Mouse (Mus musculus): ENCODE measurements around the gene Ahcyl2. TPM values are rescaled to one million over a fixed set of nuclear protein-coding genes. Genes with fewer than 3 reads are reported as not detected.

Ahcyl2 gene
- polyA plus RNA-seq, 1 experiment: 24.0 TPM

GRCm38 (mm10) chr6:29768791-29769441 lies 1.1 kb downstream of the Ahcyl2 start:
- TF ChIP-seq CTCF (IDR thresholded peaks at IDR 0.05; ENCODE audit: borderline replicate concordance, insufficient read depth, low read length) (no peak), POLR2A (IDR thresholded peaks at IDR 0.05; ENCODE audit: low read depth, low read length) (no peak)
- Histone ChIP-seq H3K4me3 (ENCODE audit: insufficient read depth, low read length) (peak overlapping the region; percentile 83), H3K4me1 (ENCODE audit: control insufficient read depth, insufficient read depth, low read length) (no peaks in the 10 kb centered on the region), H3K27ac (ENCODE audit: insufficient read depth, low read length) (0 out of 2 replicates have a peak overlapping the region, but pooled peaks have one; percentile 21)

- no peak overlapping the region for H3K27ac ChIP-seq (ENCODE audit: insufficient read depth, low read length)
- no peak overlapping the region for H3K4me3 ChIP-seq (ENCODE audit: insufficient read depth, low read length)
- TF ChIP-seq POLR2A (IDR thresholded peaks at IDR 0.05; ENCODE audit: low read depth, low read length): no peak
- no peak for TF ChIP-seq CTCF (IDR thresholded peaks at IDR 0.05; ENCODE audit: borderline replicate concordance, insufficient read depth, low read length)
- H3K4me1 ChIP-seq (ENCODE audit: control insufficient read depth, insufficient read depth, low read length): no peaks in the 10 kb centered on the region
Measured at GRCm38 (mm10) chr6:29770672-29771321, 3.0 kb downstream of the Ahcyl2 start.

- no peaks in the 10 kb centered on the region for H3K4me1 ChIP-seq (ENCODE audit: control insufficient read depth, insufficient read depth, low read length)
- TF ChIP-seq CTCF (IDR thresholded peaks at IDR 0.05; ENCODE audit: borderline replicate concordance, insufficient read depth, low read length) (no peak), POLR2A (IDR thresholded peaks at IDR 0.05; ENCODE audit: low read depth, low read length) (no peak)
- H3K4me3 ChIP-seq (ENCODE audit: insufficient read depth, low read length): no peak overlapping the region
- H3K27ac ChIP-seq (ENCODE audit: insufficient read depth, low read length): no peak overlapping the region
Measured at GRCm38 (mm10) chr6:29772236-29772635, 4.4 kb downstream of the Ahcyl2 start.

- TF ChIP-seq POLR2A (IDR thresholded peaks at IDR 0.05; ENCODE audit: low read depth, low read length) (no peak), CTCF (IDR thresholded peaks at IDR 0.05; ENCODE audit: borderline replicate concordance, insufficient read depth, low read length) (no peak)
- no peaks in the 10 kb centered on the region for H3K4me1 ChIP-seq (ENCODE audit: control insufficient read depth, insufficient read depth, low read length)
- H3K27ac ChIP-seq (ENCODE audit: insufficient read depth, low read length): no peak overlapping the region
- H3K4me3 ChIP-seq (ENCODE audit: insufficient read depth, low read length): no peak overlapping the region
Measured at GRCm38 (mm10) chr6:29774161-29774560, 6.3 kb downstream of the Ahcyl2 start.

- no peak overlapping the region for H3K4me3 ChIP-seq (ENCODE audit: insufficient read depth, low read length)
- no peak overlapping the region for H3K27ac ChIP-seq (ENCODE audit: insufficient read depth, low read length)
- H3K4me1 ChIP-seq (ENCODE audit: control insufficient read depth, insufficient read depth, low read length): no peaks in the 10 kb centered on the region
- TF ChIP-seq CTCF (IDR thresholded peaks at IDR 0.05; ENCODE audit: borderline replicate concordance, insufficient read depth, low read length) (no peak), POLR2A (IDR thresholded peaks at IDR 0.05; ENCODE audit: low read depth, low read length) (no peak)
Measured at GRCm38 (mm10) chr6:29775609-29776008, 7.8 kb downstream of the Ahcyl2 start.

GRCm38 (mm10) chr6:29776542-29777237 lies 8.9 kb downstream of the Ahcyl2 start:
- Histone ChIP-seq H3K27ac (ENCODE audit: insufficient read depth, low read length) (no peak overlapping the region), H3K4me1 (ENCODE audit: control insufficient read depth, insufficient read depth, low read length) (no peaks in the 10 kb centered on the region), H3K4me3 (ENCODE audit: insufficient read depth, low read length) (no peak overlapping the region)
- TF ChIP-seq CTCF (IDR thresholded peaks at IDR 0.05; ENCODE audit: borderline replicate concordance, insufficient read depth, low read length) (no peak), POLR2A (IDR thresholded peaks at IDR 0.05; ENCODE audit: low read depth, low read length) (no peak)

GRCm38 (mm10) chr6:29777238-29777555 lies 9.4 kb downstream of the Ahcyl2 start:
- TF ChIP-seq POLR2A (IDR thresholded peaks at IDR 0.05; ENCODE audit: low read depth, low read length) (no peak), CTCF (IDR thresholded peaks at IDR 0.05; ENCODE audit: borderline replicate concordance, insufficient read depth, low read length) (no peak)
- no peak overlapping the region for H3K27ac ChIP-seq (ENCODE audit: insufficient read depth, low read length)
- H3K4me3 ChIP-seq (ENCODE audit: insufficient read depth, low read length): no peak overlapping the region
- no peaks in the 10 kb centered on the region for H3K4me1 ChIP-seq (ENCODE audit: control insufficient read depth, insufficient read depth, low read length)

GRCm38 (mm10) chr6:29780082-29780481 lies 12.3 kb downstream of the Ahcyl2 start:
- no peak overlapping the region for H3K4me3 ChIP-seq (ENCODE audit: insufficient read depth, low read length)
- H3K27ac ChIP-seq (ENCODE audit: insufficient read depth, low read length): no peak overlapping the region
- TF ChIP-seq POLR2A (IDR thresholded peaks at IDR 0.05; ENCODE audit: low read depth, low read length) (no peak), CTCF (IDR thresholded peaks at IDR 0.05; ENCODE audit: borderline replicate concordance, insufficient read depth, low read length) (no peak)
- no peaks in the 10 kb centered on the region for H3K4me1 ChIP-seq (ENCODE audit: control insufficient read depth, insufficient read depth, low read length)

GRCm38 (mm10) chr6:29780571-29780970 lies 12.8 kb downstream of the Ahcyl2 start:
- no peak overlapping the region for H3K27ac ChIP-seq (ENCODE audit: insufficient read depth, low read length)
- no peak for TF ChIP-seq CTCF (IDR thresholded peaks at IDR 0.05; ENCODE audit: borderline replicate concordance, insufficient read depth, low read length)
- no peak for TF ChIP-seq POLR2A (IDR thresholded peaks at IDR 0.05; ENCODE audit: low read depth, low read length)
- H3K4me3 ChIP-seq (ENCODE audit: insufficient read depth, low read length): no peak overlapping the region
- no peaks in the 10 kb centered on the region for H3K4me1 ChIP-seq (ENCODE audit: control insufficient read depth, insufficient read depth, low read length)

GRCm38 (mm10) chr6:29782239-29782638 lies 14.4 kb downstream of the Ahcyl2 start:
- H3K4me1 ChIP-seq (ENCODE audit: control insufficient read depth, insufficient read depth, low read length): no peaks in the 10 kb centered on the region
- no peak overlapping the region for H3K4me3 ChIP-seq (ENCODE audit: insufficient read depth, low read length)
- H3K27ac ChIP-seq (ENCODE audit: insufficient read depth, low read length): no peak overlapping the region
- TF ChIP-seq CTCF (IDR thresholded peaks at IDR 0.05; ENCODE audit: borderline replicate concordance, insufficient read depth, low read length) (no peak), POLR2A (IDR thresholded peaks at IDR 0.05; ENCODE audit: low read depth, low read length) (no peak)
